In genomic region chr1:74090329-74090728, GRCm38 (mm10) we compare ENCODE assay signal across 9 mouse cellular contexts. TPM values are rescaled to one million over a fixed set of nuclear protein-coding genes. Genes with fewer than 3 reads are reported as not detected.
DNase-seq lines count a peak whose midpoint lies in the region; ATAC-seq and TF ChIP-seq lines count a peak whose summit lies in the region.
"Had no signal": no experiment of that assay in that cellular context is flagged by ENCODE, and none has a peak within 500 bp of the region (broad histone marks: within the 10 kb centered on the region; RNA-seq: fewer than 3 reads in every experiment).

No protein-coding gene starts in this region.

- WGBS in heart, embryonic 11.5 days (ENCODE audit: insufficient replicate concordance): 36% methylated on average over 7 of the region's 7 CpGs
- 50% methylated on average over 7 of the region's 7 CpGs for WGBS in midbrain, embryonic 10.5 days
- WGBS in midbrain, embryonic 16.5 days: 63% methylated on average over 7 of the region's 7 CpGs
- 60% methylated on average over 7 of the region's 7 CpGs for WGBS in intestine, postnatal 0 days
- WGBS in stomach, embryonic 14.5 days: 44% methylated on average over 7 of the region's 7 CpGs

- peak overlapping the region; percentile 28 for H3K4me3 ChIP-seq in heart, embryonic 11.5 days (ENCODE audit: low read depth, low read length)
- peak overlapping the region; percentile 31 for H3K4me3 ChIP-seq in midbrain, embryonic 10.5 days
- H3K4me3 ChIP-seq in midbrain, embryonic 16.5 days (ENCODE audit: low read depth, low read length): no peak overlapping the region
- H3K4me3 ChIP-seq in intestine, postnatal 0 days (ENCODE audit: low read depth, low read length): 0 out of 2 replicates have a peak overlapping the region, but pooled peaks have one; percentile 9
- H3K4me3 ChIP-seq in stomach, embryonic 14.5 days (ENCODE audit: low read depth, low read length): peak overlapping the region; percentile 29
- H3K4me3 ChIP-seq in left cerebral cortex, adult 2 months: no peak overlapping the region

- no peak for TF ChIP-seq CTCF in intestine, postnatal 0 days (IDR thresholded peaks at IDR 0.05; ENCODE audit: low read depth)
- TF ChIP-seq CTCF in left cerebral cortex, adult 2 months (IDR thresholded peaks at IDR 0.05): no peak

- H3K4me1 ChIP-seq in heart, embryonic 11.5 days (ENCODE audit: control insufficient read depth, insufficient read depth, low read length): peaks cover 27% of the 10 kb centered on the region
- H3K4me1 ChIP-seq in midbrain, embryonic 10.5 days: peaks cover 36% of the 10 kb centered on the region
- H3K4me1 ChIP-seq in midbrain, embryonic 16.5 days (ENCODE audit: control insufficient read depth, insufficient read depth, low read length): peaks cover 5% of the 10 kb centered on the region
- H3K4me1 ChIP-seq in intestine, postnatal 0 days (replicated peaks; ENCODE audit: control insufficient read depth, insufficient read depth, low read length): no peaks in the 10 kb centered on the region
- peaks cover 23% of the 10 kb centered on the region for H3K4me1 ChIP-seq in stomach, embryonic 14.5 days (ENCODE audit: control insufficient read depth, insufficient read depth, low read length)

- H3K4me2 ChIP-seq in heart, embryonic 11.5 days: peak overlapping the region; percentile 50
- H3K4me2 ChIP-seq in midbrain, embryonic 16.5 days (ENCODE audit: low read length): no peak overlapping the region
- peak overlapping the region; percentile 41 for H3K4me2 ChIP-seq in intestine, postnatal 0 days (replicated peaks; ENCODE audit: low read depth)
- H3K4me2 ChIP-seq in stomach, embryonic 14.5 days (replicated peaks; ENCODE audit: low read depth, low read length): peak overlapping the region; percentile 38

- H3K27me3 ChIP-seq in heart, embryonic 11.5 days (ENCODE audit: control insufficient read depth, insufficient read depth, low read length): peaks cover 6% of the 10 kb centered on the region
- H3K27me3 ChIP-seq in midbrain, embryonic 10.5 days (ENCODE audit: low read depth, poor library complexity, severe bottlenecking): peaks cover 26% of the 10 kb centered on the region
- no peaks in the 10 kb centered on the region for H3K27me3 ChIP-seq in midbrain, embryonic 16.5 days (ENCODE audit: control insufficient read depth, insufficient read depth, low read depth, low read length)
- H3K27me3 ChIP-seq in intestine, postnatal 0 days (replicated peaks; ENCODE audit: control insufficient read depth, insufficient read depth, low read length): no peaks in the 10 kb centered on the region
- 0 out of 2 replicates have a peak, but pooled peaks cover 3% of the 10 kb centered on the region for H3K27me3 ChIP-seq in stomach, embryonic 14.5 days (ENCODE audit: control insufficient read depth, insufficient read depth, low read length)

- 0 out of 2 replicates have a peak overlapping the region, but pooled peaks have one; percentile 43 for H3K27ac ChIP-seq in heart, embryonic 11.5 days (ENCODE audit: low read depth, low read length)
- H3K27ac ChIP-seq in midbrain, embryonic 10.5 days (replicated peaks): peak overlapping the region; percentile 73
- H3K27ac ChIP-seq in midbrain, embryonic 16.5 days (ENCODE audit: low read length): no peak overlapping the region
- no peak overlapping the region for H3K27ac ChIP-seq in intestine, postnatal 0 days (ENCODE audit: low read depth, low read length)
- no peak overlapping the region for H3K27ac ChIP-seq in stomach, embryonic 14.5 days (ENCODE audit: low read length)
- no peak overlapping the region for H3K27ac ChIP-seq in left cerebral cortex, adult 2 months

- H3K9me3 ChIP-seq in heart, embryonic 11.5 days (replicated peaks; ENCODE audit: control insufficient read depth, low read length): no peaks in the 10 kb centered on the region
- H3K9me3 ChIP-seq in midbrain, embryonic 10.5 days (replicated peaks): no peaks in the 10 kb centered on the region
- no peaks in the 10 kb centered on the region for H3K9me3 ChIP-seq in midbrain, embryonic 16.5 days (replicated peaks; ENCODE audit: control insufficient read depth, low read length, poor library complexity, severe bottlenecking)
- no peaks in the 10 kb centered on the region for H3K9me3 ChIP-seq in intestine, postnatal 0 days (ENCODE audit: control insufficient read depth)
- H3K9me3 ChIP-seq in stomach, embryonic 14.5 days (ENCODE audit: control insufficient read depth, low read depth, low read length): no peaks in the 10 kb centered on the region

- intact Hi-C loops in left cerebral cortex, adult 2 months (cut with DNase I): no loop called here

- ATAC-seq in heart, embryonic 11.5 days (replicated peaks; ENCODE audit: insufficient number of reproducible peaks, low FRiP score, low TSS enrichment): no peak
- no peak for ATAC-seq in midbrain, embryonic 16.5 days
- no peak for ATAC-seq in intestine, postnatal 0 days
- no peak for ATAC-seq in stomach, embryonic 14.5 days (ENCODE audit: insufficient number of reproducible peaks, insufficient read depth, low FRiP score, low read depth)

- no peaks in the 10 kb centered on the region for H3K36me3 ChIP-seq in heart, embryonic 11.5 days (ENCODE audit: control insufficient read depth, insufficient read depth, low read length)
- no peaks in the 10 kb centered on the region for H3K36me3 ChIP-seq in midbrain, embryonic 10.5 days
- H3K36me3 ChIP-seq in midbrain, embryonic 16.5 days (ENCODE audit: control insufficient read depth, insufficient read depth, low read length): no peaks in the 10 kb centered on the region
- no peaks in the 10 kb centered on the region for H3K36me3 ChIP-seq in intestine, postnatal 0 days (ENCODE audit: control insufficient read depth, insufficient read depth)
- no peaks in the 10 kb centered on the region for H3K36me3 ChIP-seq in stomach, embryonic 14.5 days (ENCODE audit: control insufficient read depth, insufficient read depth, low read length)

- DNase-seq in heart, postnatal 4 days: no peak
- DNase-seq in midbrain, embryonic 10.5 days (ENCODE audit: low spot score): no peak
- DNase-seq in urinary bladder, postnatal 25 days (ENCODE audit: low spot score): no peak
- DNase-seq in left cerebral cortex, adult 2 months (ENCODE audit: extremely low spot score in 1 of 2, low spot score in 2 of 2): no peak
- DNase-seq: kidney, postnatal 10 days had no signal

- peak overlapping the region; percentile 58 for H3K9ac ChIP-seq in heart, embryonic 11.5 days (ENCODE audit: low read depth, low read length)
- H3K9ac ChIP-seq in midbrain, embryonic 16.5 days (ENCODE audit: low read depth, low read length): no peak overlapping the region
- H3K9ac ChIP-seq in intestine, postnatal 0 days (ENCODE audit: low read depth, low read length): no peak overlapping the region
- H3K9ac ChIP-seq in stomach, embryonic 14.5 days (replicated peaks; ENCODE audit: low read depth, low read length): 0 out of 2 replicates have a peak overlapping the region, but pooled peaks have one; percentile 28

RNA-seq across cellular contexts. Expression of gene Tns1, which starts 33.9 kb away (rescaled TPM):
- 71.9 and 75.6 TPM in 2 replicates for polyA plus RNA-seq in heart, embryonic 11.5 days (2014; fragmentation: Nextera tagmentation; extraction: Ambion mirVana)
- total RNA-seq in heart, postnatal 4 days (2021): 100 to 1,000 TPM; 463 to 468 TPM
- 10.3 and 13.4 TPM in 2 replicates for polyA plus RNA-seq in midbrain, embryonic 10.5 days (2016; fragmentation: Nextera tagmentation; extraction: Ambion mirVana)
- polyA plus RNA-seq in midbrain, embryonic 16.5 days (2015; fragmentation: Nextera tagmentation; extraction: Ambion mirVana): 8.2 and 11.8 TPM in 2 replicates
- polyA plus RNA-seq in intestine, postnatal 0 days (2015; fragmentation: Nextera tagmentation; extraction: Ambion mirVana): 20.0 and 21.5 TPM in 2 replicates
- 35.3 and 37.9 TPM in 2 replicates for polyA plus RNA-seq in stomach, embryonic 14.5 days (2014; fragmentation: Nextera tagmentation; extraction: Ambion mirVana)
- 10 to 100 TPM; 43.5 to 46.4 TPM for total RNA-seq in left cerebral cortex, adult 2 months (2021)

RNA-seq across cellular contexts. Expression of gene Rufy4, which starts 35.0 kb away (rescaled TPM):
- polyA plus RNA-seq in heart, embryonic 11.5 days (2014; fragmentation: Nextera tagmentation; extraction: Ambion mirVana): 0.21 and 0.39 TPM in 2 replicates
- 1 to 10 TPM; 1.1 to 1.2 TPM for total RNA-seq in heart, postnatal 4 days (2021)
- 0.29 and 0.51 TPM in 2 replicates for polyA plus RNA-seq in midbrain, embryonic 10.5 days (2016; fragmentation: Nextera tagmentation; extraction: Ambion mirVana)
- polyA plus RNA-seq in midbrain, embryonic 16.5 days (2015; fragmentation: Nextera tagmentation; extraction: Ambion mirVana): 0.17 and 0.49 TPM in 2 replicates
- polyA plus RNA-seq in intestine, postnatal 0 days (2015; fragmentation: Nextera tagmentation; extraction: Ambion mirVana): 0.10 TPM in 1 of 2 replicates, not detected in the other
- polyA plus RNA-seq in stomach, embryonic 14.5 days (2014; fragmentation: Nextera tagmentation; extraction: Ambion mirVana): 0.25 and 0.26 TPM in 2 replicates
- under 1 TPM in 1 of 2 experiments, not detected in 1; 0.19 TPM for total RNA-seq in left cerebral cortex, adult 2 months (2021)

Comparison
In these comparisons a context has a peak if more than half of its experiments do, and no peak if none do; other contexts are left out.
1. H3K27ac ChIP-seq: peak in heart, embryonic 11.5 days (single experiment) and midbrain, embryonic 10.5 days (single experiment); none in midbrain, embryonic 16.5 days (single experiment), intestine, postnatal 0 days (single experiment), stomach, embryonic 14.5 days (single experiment) and left cerebral cortex, adult 2 months (single experiment).
2. H3K4me3 ChIP-seq: peak in heart, embryonic 11.5 days (single experiment), midbrain, embryonic 10.5 days (single experiment), intestine, postnatal 0 days (single experiment) and stomach, embryonic 14.5 days (single experiment); none in midbrain, embryonic 16.5 days (single experiment) and left cerebral cortex, adult 2 months (single experiment).
3. H3K9ac ChIP-seq: peak in heart, embryonic 11.5 days (single experiment) and stomach, embryonic 14.5 days (single experiment); none in midbrain, embryonic 16.5 days (single experiment) and intestine, postnatal 0 days (single experiment).